9 mouse cellular contexts compared by ENCODE assay signal in the genomic region with DNA sequence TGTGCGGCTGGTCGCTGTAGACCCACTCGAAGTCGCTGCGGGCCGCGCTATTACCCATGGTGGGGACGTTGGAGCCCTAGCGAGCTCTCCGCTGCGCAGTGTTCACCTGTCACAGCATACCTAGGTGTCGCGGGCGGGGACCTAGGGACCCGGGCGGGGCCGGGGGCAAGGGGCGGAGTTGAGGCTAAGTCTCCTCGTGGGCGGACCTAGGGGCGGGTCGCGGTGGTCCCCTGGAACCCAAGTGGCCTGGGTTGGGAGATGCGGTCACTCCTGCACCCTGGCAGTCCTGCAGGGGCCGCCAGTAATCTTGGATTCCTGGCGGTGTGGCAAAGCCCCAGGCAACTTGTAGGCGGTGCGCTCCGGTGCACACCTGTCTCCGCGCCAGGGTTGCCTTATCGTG. TPM values are rescaled to one million over a fixed set of nuclear protein-coding genes. Genes with fewer than 3 reads are reported as not detected.
DNase-seq lines count a peak whose midpoint lies in the region; ATAC-seq and TF ChIP-seq lines count a peak whose summit lies in the region.
"Had no signal": no experiment of that assay in that cellular context is flagged by ENCODE, and none has a peak within 500 bp of the region (broad histone marks: within the 10 kb centered on the region; RNA-seq: fewer than 3 reads in every experiment).

Gene Degs2, minus strand, starts transcription at position 131 of the 400 bp plus-strand sequence.

- no peak within 1 kb of the TSS for H3K27ac ChIP-seq in hindbrain, embryonic 14.5 days
- no peak within 1 kb of the TSS for H3K27ac ChIP-seq in liver, embryonic 11.5 days (ENCODE audit: low read depth, low read length)
- no peak within 1 kb of the TSS for H3K27ac ChIP-seq in olfactory bulb, adult 2 months (ENCODE audit: insufficient read depth, low read depth, low read length)

- peak within 1 kb of the TSS; percentile 20 for H3K4me3 ChIP-seq in hindbrain, embryonic 14.5 days (replicated peaks; ENCODE audit: low read length)
- H3K4me3 ChIP-seq in liver, embryonic 11.5 days (ENCODE audit: low read depth, low read length): peak within 1 kb of the TSS; percentile 29; the same call in 1 of the 2 replicates
- peak within 1 kb of the TSS; percentile 26 for H3K4me3 ChIP-seq in olfactory bulb, adult 2 months (ENCODE audit: insufficient read depth, low read depth, low read length)

- H3K4me1 ChIP-seq in hindbrain, embryonic 14.5 days (replicated peaks; ENCODE audit: control insufficient read depth, insufficient read depth, low read length): no peaks in the 10 kb centered on the region
- peaks cover 4% of the 10 kb centered on the region for H3K4me1 ChIP-seq in liver, embryonic 11.5 days (replicated peaks; ENCODE audit: control insufficient read depth, insufficient read depth, low read length)
- H3K4me1 ChIP-seq in olfactory bulb, adult 2 months (ENCODE audit: control insufficient read depth, insufficient read depth, low read length): peaks cover 15% of the 10 kb centered on the region

- TF ChIP-seq POLR2A in olfactory bulb, adult 2 months (IDR thresholded peaks at IDR 0.05; ENCODE audit: insufficient read depth, low read depth, low read length): no peak

- H3K9ac ChIP-seq in hindbrain, embryonic 14.5 days: no peak within 1 kb of the TSS
- H3K9ac ChIP-seq in liver, embryonic 11.5 days (ENCODE audit: low read depth, low read length): no peak within 1 kb of the TSS

- H3K27me3 ChIP-seq in hindbrain, embryonic 14.5 days (ENCODE audit: control insufficient read depth, insufficient read depth, low read length): peaks cover 28% of the 10 kb centered on the region
- peaks cover 37% of the 10 kb centered on the region for H3K27me3 ChIP-seq in liver, embryonic 11.5 days (replicated peaks; ENCODE audit: control insufficient read depth, insufficient read depth, low read length)

- H3K9me3 ChIP-seq in hindbrain, embryonic 14.5 days (ENCODE audit: control insufficient read depth, low read length): no peaks in the 10 kb centered on the region
- H3K9me3 ChIP-seq in liver, embryonic 11.5 days (ENCODE audit: control insufficient read depth, low read length): no peaks in the 10 kb centered on the region

- WGBS in hindbrain, embryonic 14.5 days: 2% methylated on average over 32 of the region's 32 CpGs
- WGBS in liver, embryonic 11.5 days: 4% methylated on average over 32 of the region's 32 CpGs
- WGBS in olfactory bulb, adult 2 months: 1% methylated on average over 32 of the region's 32 CpGs

- no peaks in the 10 kb centered on the region for H3K36me3 ChIP-seq in hindbrain, embryonic 14.5 days (replicated peaks; ENCODE audit: control insufficient read depth, insufficient read depth)
- no peaks in the 10 kb centered on the region for H3K36me3 ChIP-seq in liver, embryonic 11.5 days (ENCODE audit: control insufficient read depth, insufficient read depth, low read length)

- peak; percentile 63 to 73 for DNase-seq in urinary bladder, adult 18-20 months (ENCODE audit: low spot score in 2 of 2)
- no peak for DNase-seq in urinary bladder, postnatal 10 days (ENCODE audit: low spot score)
- DNase-seq in hindbrain, embryonic 14.5 days (ENCODE audit: low spot score): no peak
- DNase-seq in liver, embryonic 11.5 days (ENCODE audit: low spot score): no peak
- no peak for DNase-seq in spleen, postnatal 36 days (ENCODE audit: low spot score in 2 of 2)
- no peak for DNase-seq in cerebellum, adult 8-10 months
- DNase-seq in adrenal gland, adult 8-10 months: no peak

- peak within 1 kb of the TSS; percentile 46 for H3K4me2 ChIP-seq in hindbrain, embryonic 14.5 days (replicated peaks)
- H3K4me2 ChIP-seq in liver, embryonic 11.5 days: peak within 1 kb of the TSS; percentile 51

- TF ChIP-seq CTCF in olfactory bulb, adult 2 months (IDR thresholded peaks at IDR 0.05; ENCODE audit: insufficient read depth, low read depth, low read length): no peak

- no peak for ATAC-seq in hindbrain, embryonic 14.5 days (ENCODE audit: low FRiP score)
- ATAC-seq in liver, embryonic 11.5 days (replicated peaks; ENCODE audit: low FRiP score): no peak; the same call in 1 of the 2 replicates

RNA-seq across cellular contexts. Expression of gene Degs2, which starts in this region (rescaled TPM):
- polyA plus RNA-seq in hindbrain, embryonic 14.5 days (2014; fragmentation: Nextera tagmentation; extraction: Ambion mirVana): 1.2 and 2.1 TPM in 2 replicates
- 0.33 and 0.48 TPM in 2 replicates for polyA plus RNA-seq in liver, embryonic 11.5 days (2014; fragmentation: Nextera tagmentation; extraction: Ambion mirVana)
- polyA plus RNA-seq in olfactory bulb, adult 2 months (2012; ENCODE audit: insufficient read depth, insufficient read length, low replicate concordance, missing spikeins): not detected in 2 replicates
- not detected for total RNA-seq in adrenal gland, adult 8-10 months (2022)
- total RNA-seq: neutrophil, adult 5-6 weeks had no signal

Comparison
In these comparisons a context has a peak if more than half of its experiments do, and no peak if none do; other contexts are left out.
1. DNase-seq: peak in urinary bladder, adult 18-20 months (2 of 2); none in urinary bladder, postnatal 10 days (single experiment), hindbrain, embryonic 14.5 days (single experiment), liver, embryonic 11.5 days (single experiment), spleen, postnatal 36 days (0 of 2), cerebellum, adult 8-10 months (single experiment) and adrenal gland, adult 8-10 months (single experiment).
2. Peak in every context shown above with its lines, with median percentiles within 50 percentile points of each other: H3K4me3 ChIP-seq.